Mouse (Mus musculus) adrenal gland (tissue): ENCODE measurements around the gene Prmt7.

Source experiments
- intact Hi-C: fragments of 180-260 bp; cut with DNase I; formaldehyde crosslinking; loops from one replicate; pipeline ENCODE4 v1.15.1; 2025

The Prmt7 gene

GRCm38 (mm10) chr8:106280844-106281243 is 70.1 kb downstream of the Prmt7 start:
- intact Hi-C loops = no loop called here

- intact Hi-C loops = no loop called here
Measured at GRCm38 (mm10) chr8:106287445-106287844, 76.7 kb downstream of the Prmt7 start.

GRCm38 (mm10) chr8:106288732-106289131 is 78.0 kb downstream of the Prmt7 start:
- intact Hi-C loops = no loop called here

- intact Hi-C loops = no loop called here
Measured at GRCm38 (mm10) chr8:106289464-106289863, 78.7 kb downstream of the Prmt7 start.

GRCm38 (mm10) chr8:106292484-106293396 is 82.0 kb downstream of the Prmt7 start:
- intact Hi-C loops = no loop called here

- intact Hi-C loops = no loop called here
Measured at GRCm38 (mm10) chr8:106298261-106298660, 87.5 kb downstream of the Prmt7 start.

- intact Hi-C loops = no loop called here
Measured at GRCm38 (mm10) chr8:106298846-106299245, 88.1 kb downstream of the Prmt7 start.

GRCm38 (mm10) chr8:106299686-106300085 is 89.0 kb downstream of the Prmt7 start:
- intact Hi-C loops = no loop called here

GRCm38 (mm10) chr8:106300739-106301715 is 90.3 kb downstream of the Prmt7 start:
- intact Hi-C loops = no loop called here
